Mouse (Mus musculus) lung, embryonic 15.5 days (tissue): ENCODE results near the gene Grip1. TPM values are rescaled to one million over a fixed set of nuclear protein-coding genes. Genes with fewer than 3 reads are reported as not detected.

Source experiments
- ATAC-seq: fragments of 200-750 bp; cut with Nextera tagmentation; 2 replicates; pipeline ENCODE4 v1.8.0; 2017; ENCODE audit warnings: moderate number of reproducible peaks, borderline replicate concordance; ENCODE audit not compliant: low FRiP score, low TSS enrichment; ENCODE audit errors: extremely low read depth
- H3K27ac ChIP-seq: fragments of 300-500 bp; sonication (generic); 2 replicates; pipeline ENCODE4 v1.5.1; 2015; ENCODE audit warnings: moderate library complexity, mild to moderate bottlenecking, inconsistent platforms
- H3K27me3 ChIP-seq: fragments of 300-500 bp; sonication (generic); 2 replicates; pipeline ENCODE4 v1.6.1; 2015; ENCODE audit warnings: inconsistent platforms
- H3K36me3 ChIP-seq: fragments of 300-500 bp; sonication (generic); 2 replicates; pipeline ENCODE4 v1.6.1; 2015; ENCODE audit warnings: inconsistent platforms
- H3K4me1 ChIP-seq: fragments of 300-500 bp; sonication (generic); 2 replicates; pipeline ENCODE4 v1.6.1; 2015; ENCODE audit warnings: inconsistent platforms
- H3K4me2 ChIP-seq: fragments of 300-500 bp; sonication (generic); 2 replicates; pipeline ENCODE4 v1.6.1; 2015; ENCODE audit warnings: inconsistent platforms, mild to moderate bottlenecking, moderate library complexity
- H3K4me3 ChIP-seq: fragments of 300-500 bp; sonication (generic); 2 replicates; pipeline ENCODE4 v1.5.1; 2015; ENCODE audit warnings: mild to moderate bottlenecking, inconsistent platforms
- H3K9ac ChIP-seq: fragments of 300-500 bp; sonication (generic); 2 replicates; pipeline ENCODE4 v1.6.1; 2015; ENCODE audit warnings: inconsistent platforms
- H3K9me3 ChIP-seq: fragments of 300-500 bp; sonication (generic); 2 replicates; pipeline ENCODE4 v1.6.1; 2016; ENCODE audit warnings: inconsistent platforms
- WGBS: fragments of 180-500 bp; shearing (Covaris S2); methylation state at CpG from one replicate; pipeline ENCODE4 v1.1.7; 2015; 5-methylcytosine and 5-hydroxymethylcytosine counted together
- polyA plus RNA-seq: library from polyadenylated mRNA; unstranded; fragments of >200 nt; fragmentation: Nextera tagmentation; extraction: Ambion mirVana; gene quantifications from 2 replicates; pipeline ENCODE4 v1.2.1, GENCODE M21; 2015

The Grip1 gene
- polyA plus RNA-seq, 1 experiment from 2014 or later = 1.7 TPM

- H3K4me1 ChIP-seq = no peaks in the 10 kb centered on the region
- H3K9me3 ChIP-seq = no peaks in the 10 kb centered on the region
- no peak for ATAC-seq
- H3K9ac ChIP-seq = no peak overlapping the region
- H3K4me2 ChIP-seq = no peak overlapping the region
- 80% methylated on average over 6 of the region's 6 CpGs for WGBS
- no peaks in the 10 kb centered on the region for H3K27me3 ChIP-seq
- H3K36me3 ChIP-seq = no peaks in the 10 kb centered on the region
- no peak overlapping the region for H3K4me3 ChIP-seq
- H3K27ac ChIP-seq = no peak overlapping the region
These were observed 273.3 kb downstream of the Grip1 start for GRCm38 (mm10) chr10:119726921-119727320.

- Histone ChIP-seq H3K27me3 (no peaks in the 10 kb centered on the region), H3K27ac (no peak overlapping the region), H3K4me1 (no peaks in the 10 kb centered on the region), H3K36me3 (no peaks in the 10 kb centered on the region), H3K9ac (no peak overlapping the region), H3K4me2 (no peak overlapping the region), H3K4me3 (no peak overlapping the region), H3K9me3 (no peaks in the 10 kb centered on the region)
- ATAC-seq = no peak
- 40% methylated on average over 5 of the region's 5 CpGs for WGBS
These were observed 276.6 kb downstream of the Grip1 start for GRCm38 (mm10) chr10:119730206-119730605.

GRCm38 (mm10) chr10:119735011-119735992, 281.7 kb downstream of the Grip1 start:
- no peak overlapping the region for H3K27ac ChIP-seq
- H3K4me1 ChIP-seq = no peaks in the 10 kb centered on the region

GRCm38 (mm10) chr10:119739466-119739865, 285.8 kb downstream of the Grip1 start:
- ATAC-seq = no peak
- Histone ChIP-seq H3K27ac (no peak overlapping the region), H3K27me3 (no peaks in the 10 kb centered on the region)

More at GRCm38 (mm10) chr10:119735011-119735992, 281.7 kb downstream of the Grip1 start:
- no peak overlapping the region for H3K9ac ChIP-seq
- no peak for ATAC-seq
- no peak overlapping the region for H3K4me2 ChIP-seq
- WGBS = 73% methylated on average over 19 of the region's 19 CpGs
- H3K9me3 ChIP-seq = no peaks in the 10 kb centered on the region
- no peaks in the 10 kb centered on the region for H3K27me3 ChIP-seq
- no peaks in the 10 kb centered on the region for H3K36me3 ChIP-seq
- H3K4me3 ChIP-seq = no peak overlapping the region

GRCm38 (mm10) chr10:119742722-119743121, 289.1 kb downstream of the Grip1 start:
- Histone ChIP-seq H3K9ac (no peak overlapping the region), H3K36me3 (no peaks in the 10 kb centered on the region), H3K27me3 (no peaks in the 10 kb centered on the region), H3K4me1 (no peaks in the 10 kb centered on the region), H3K27ac (no peak overlapping the region), H3K4me2 (no peak overlapping the region), H3K9me3 (no peaks in the 10 kb centered on the region), H3K4me3 (no peak overlapping the region)
- no peak for ATAC-seq
- 73% methylated on average over 8 of the region's 8 CpGs for WGBS

More at GRCm38 (mm10) chr10:119739466-119739865, 285.8 kb downstream of the Grip1 start:
- Histone ChIP-seq H3K4me3 (no peak overlapping the region), H3K9ac (no peak overlapping the region), H3K4me1 (no peaks in the 10 kb centered on the region), H3K9me3 (no peaks in the 10 kb centered on the region), H3K4me2 (no peak overlapping the region), H3K36me3 (no peaks in the 10 kb centered on the region)
- WGBS = 80% methylated on average over 7 of the region's 7 CpGs

GRCm38 (mm10) chr10:119752361-119752798, 298.8 kb downstream of the Grip1 start:
- ATAC-seq = no peak
- H3K27ac ChIP-seq = no peak overlapping the region
- no peaks in the 10 kb centered on the region for H3K27me3 ChIP-seq
- H3K9ac ChIP-seq = no peak overlapping the region
- H3K36me3 ChIP-seq = no peaks in the 10 kb centered on the region
- no peak overlapping the region for H3K4me3 ChIP-seq
- WGBS = 65% methylated on average over 6 of the region's 6 CpGs
- no peak overlapping the region for H3K4me2 ChIP-seq
- no peaks in the 10 kb centered on the region for H3K4me1 ChIP-seq
- H3K9me3 ChIP-seq = no peaks in the 10 kb centered on the region

GRCm38 (mm10) chr10:119756271-119756670, 302.6 kb downstream of the Grip1 start:
- Histone ChIP-seq H3K4me3 (no peak overlapping the region), H3K27ac (no peak overlapping the region), H3K36me3 (no peaks in the 10 kb centered on the region), H3K27me3 (no peaks in the 10 kb centered on the region), H3K9ac (no peak overlapping the region), H3K4me1 (no peaks in the 10 kb centered on the region), H3K9me3 (no peaks in the 10 kb centered on the region), H3K4me2 (no peak overlapping the region)
- 56% methylated on average over 7 of the region's 7 CpGs for WGBS
- no peak for ATAC-seq

DNA sequence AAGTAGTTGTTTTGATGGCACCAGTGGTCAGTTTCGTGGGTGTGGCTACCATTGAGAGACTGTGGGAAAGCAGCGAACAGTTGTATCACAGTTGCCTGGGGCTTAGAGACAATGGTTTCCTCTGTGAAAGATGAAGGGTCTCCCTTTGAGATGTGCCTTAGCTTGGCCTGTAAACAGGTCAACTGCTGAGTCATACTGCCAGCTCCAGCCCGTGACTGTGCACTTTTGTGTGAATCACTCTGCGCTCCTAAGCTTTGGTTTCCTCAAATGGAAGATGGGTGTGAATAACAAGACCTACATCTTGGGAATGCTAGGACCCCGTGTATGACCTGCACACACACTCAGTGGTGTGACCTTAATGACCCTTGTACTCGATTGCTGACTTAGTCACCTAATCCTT, 303.6 kb downstream of the Grip1 start:
- 84% methylated on average over 6 of the region's 6 CpGs for WGBS
- no peak overlapping the region for H3K4me3 ChIP-seq
- H3K9ac ChIP-seq = no peak overlapping the region
- ATAC-seq = no peak
- no peaks in the 10 kb centered on the region for H3K9me3 ChIP-seq
- no peak overlapping the region for H3K4me2 ChIP-seq
- H3K4me1 ChIP-seq = no peaks in the 10 kb centered on the region
- H3K27ac ChIP-seq = no peak overlapping the region
- no peaks in the 10 kb centered on the region for H3K36me3 ChIP-seq
- no peaks in the 10 kb centered on the region for H3K27me3 ChIP-seq

DNA sequence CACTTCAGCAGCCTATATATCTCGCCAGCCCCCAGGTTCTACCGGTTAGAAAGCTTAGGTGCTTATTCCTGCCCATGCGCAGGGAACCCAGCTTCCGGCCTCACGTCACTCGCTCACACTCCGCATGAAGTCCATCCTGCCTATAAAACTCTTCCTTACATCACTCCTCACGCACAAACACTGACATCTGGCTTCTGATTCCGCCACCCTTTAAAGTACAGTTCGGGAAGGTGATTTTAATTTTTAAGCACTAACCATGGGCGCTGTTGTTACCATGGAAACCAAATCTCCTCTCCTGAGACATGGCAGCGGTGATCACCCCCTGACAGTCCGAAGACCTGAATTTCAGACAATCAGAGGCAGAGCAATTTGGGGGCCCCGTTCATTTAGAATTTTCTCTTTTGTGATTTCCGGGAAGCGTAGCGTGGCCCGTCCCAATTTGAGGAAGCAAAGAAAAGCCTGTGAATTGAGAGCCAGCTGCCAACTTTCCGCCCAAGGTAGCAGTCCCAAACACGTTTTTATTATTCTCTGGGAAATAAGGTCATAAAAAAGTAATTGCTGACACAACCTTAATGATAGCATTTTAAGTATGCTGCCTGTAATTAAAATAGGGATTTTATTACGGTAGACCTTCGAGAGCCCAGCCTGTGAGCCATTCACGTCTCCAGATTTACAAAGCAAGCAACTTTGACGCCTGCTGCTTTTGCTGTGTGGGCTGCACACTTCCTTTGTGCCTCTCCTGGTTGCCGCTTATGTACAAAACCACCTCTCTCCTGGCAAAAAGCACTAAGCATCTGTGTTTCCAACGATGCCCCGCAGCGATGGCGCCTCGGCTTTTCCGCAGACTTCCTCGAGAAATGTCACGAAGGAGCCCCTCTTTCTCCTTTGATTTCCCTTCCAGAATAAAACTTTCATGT, 308.1 kb downstream of the Grip1 start:
- 90% methylated on average over 33 of the region's 33 CpGs for WGBS
- Histone ChIP-seq H3K27ac (no peak overlapping the region), H3K36me3 (no peaks in the 10 kb centered on the region), H3K9me3 (no peaks in the 10 kb centered on the region), H3K9ac (no peak overlapping the region), H3K4me1 (no peaks in the 10 kb centered on the region), H3K4me3 (no peak overlapping the region), H3K4me2 (no peak overlapping the region), H3K27me3 (no peaks in the 10 kb centered on the region)
- ATAC-seq = no peak

GRCm38 (mm10) chr10:119778871-119779270, 325.2 kb downstream of the Grip1 start:
- Histone ChIP-seq H3K27me3 (no peaks in the 10 kb centered on the region), H3K9me3 (no peaks in the 10 kb centered on the region), H3K4me2 (no peak overlapping the region), H3K4me1 (no peaks in the 10 kb centered on the region), H3K36me3 (no peaks in the 10 kb centered on the region), H3K27ac (no peak overlapping the region), H3K4me3 (no peak overlapping the region), H3K9ac (no peak overlapping the region)
- 55% methylated on average over 5 of the region's 5 CpGs for WGBS
- no peak for ATAC-seq

- Histone ChIP-seq H3K4me1 (no peaks in the 10 kb centered on the region), H3K4me2 (no peak overlapping the region), H3K27me3 (no peaks in the 10 kb centered on the region), H3K4me3 (no peak overlapping the region), H3K9me3 (no peaks in the 10 kb centered on the region), H3K9ac (no peak overlapping the region), H3K27ac (no peak overlapping the region), H3K36me3 (no peaks in the 10 kb centered on the region)
- whole genome bisulfite sequencing = 82% methylated on average over 1 of the region's 1 CpGs
- ATAC-seq = no peak
These were observed 326.0 kb downstream of the Grip1 start for GRCm38 (mm10) chr10:119779657-119780056.
